Mouse (Mus musculus) forebrain, embryonic 12.5 days (tissue): ENCODE measurements around the gene Cpne4. TPM values are rescaled to one million over a fixed set of nuclear protein-coding genes. Genes with fewer than 3 reads are reported as not detected.

Experiments
- ATAC-seq: fragments of 200-750 bp; cut with Nextera tagmentation; 2 replicates; pipeline ENCODE4 v1.8.0; 2017; ENCODE audit warnings: moderate TSS enrichment; ENCODE audit not compliant: low FRiP score
- H3K27ac ChIP-seq: fragments of 300-500 bp; sonication (generic); 2 replicates; pipeline ENCODE4 v1.5.1; 2016; ENCODE audit warnings: mild to moderate bottlenecking
- H3K27me3 ChIP-seq: fragments of 300-500 bp; sonication (generic); 2 replicates; pipeline ENCODE4 v1.6.1; 2016; ENCODE audit warnings: mild to moderate bottlenecking
- H3K36me3 ChIP-seq: fragments of 300-500 bp; sonication (generic); replicated peaks from 2 replicates; pipeline ENCODE4 v1.6.1; 2016; ENCODE audit warnings: mild to moderate bottlenecking
- H3K4me1 ChIP-seq: fragments of 300-500 bp; sonication (generic); 2 replicates; pipeline ENCODE4 v1.6.1; 2016
- H3K4me2 ChIP-seq: fragments of 300-500 bp; sonication (generic); 2 replicates; pipeline ENCODE4 v1.6.1; 2016; ENCODE audit warnings: mild to moderate bottlenecking, moderate library complexity
- H3K4me3 ChIP-seq: fragments of 300-500 bp; sonication (generic); replicated peaks from 2 replicates; pipeline ENCODE4 v1.5.1; 2016; ENCODE audit warnings: mild to moderate bottlenecking
- H3K9ac ChIP-seq: fragments of 300-500 bp; sonication (generic); 2 replicates; pipeline ENCODE4 v1.6.1; 2016; ENCODE audit warnings: mild to moderate bottlenecking
- H3K9me3 ChIP-seq: fragments of 300-500 bp; sonication (generic); 2 replicates; pipeline ENCODE4 v1.6.1; 2016
- WGBS: fragments of 180-500 bp; shearing (Covaris S2); methylation state at CpG from one replicate; pipeline ENCODE4 v1.1.7; 2016; 5-methylcytosine and 5-hydroxymethylcytosine counted together
- polyA plus RNA-seq: library from polyadenylated mRNA; unstranded; fragments of >200 nt; fragmentation: Nextera tagmentation; extraction: Ambion mirVana; gene quantifications from 2 replicates; pipeline ENCODE4 v1.2.1, GENCODE M21; 2016

Gene Cpne4
- 1.1 and 1.3 TPM in 2 replicates for polyA plus RNA-seq

- Histone ChIP-seq H3K4me1 (no peaks in the 10 kb centered on the region), H3K36me3 (no peaks in the 10 kb centered on the region)
- WGBS: 89% methylated on average over 2 of the region's 2 CpGs
These were observed at the start of gene Cpne4 for GRCm38 (mm10) chr9:104546986-104547385. Gene Cpne4, plus strand, starts transcription at chr9:104547286.

GRCm38 (mm10) chr9:104515187-104515586 is 31.9 kb upstream of the Cpne4 start:
- 85% methylated on average over 6 of the region's 6 CpGs for WGBS
- Histone ChIP-seq H3K27me3 (no peaks in the 10 kb centered on the region), H3K27ac (no peak overlapping the region), H3K4me3 (no peak overlapping the region), H3K4me2 (no peak overlapping the region), H3K9ac (no peak overlapping the region), H3K4me1 (no peaks in the 10 kb centered on the region), H3K36me3 (no peaks in the 10 kb centered on the region), H3K9me3 (no peaks in the 10 kb centered on the region)
- no peak for ATAC-seq

More at GRCm38 (mm10) chr9:104546986-104547385, at the start of gene Cpne4:
- no peaks in the 10 kb centered on the region for H3K27me3 ChIP-seq
- H3K4me3 ChIP-seq: no peak within 1 kb of the TSS
- H3K9me3 ChIP-seq: no peaks in the 10 kb centered on the region
- no peak within 1 kb of the TSS for H3K4me2 ChIP-seq
- no peak within 1 kb of the TSS for H3K27ac ChIP-seq
- no peak within 1 kb of the TSS for H3K9ac ChIP-seq
- ATAC-seq: no peak

- Histone ChIP-seq H3K9ac (no peak overlapping the region), H3K9me3 (no peaks in the 10 kb centered on the region), H3K27ac (no peak overlapping the region), H3K27me3 (no peaks in the 10 kb centered on the region), H3K4me2 (no peak overlapping the region), H3K36me3 (no peaks in the 10 kb centered on the region), H3K4me3 (no peak overlapping the region), H3K4me1 (no peaks in the 10 kb centered on the region)
- no peak for ATAC-seq
- WGBS: 54% methylated on average over 6 of the region's 6 CpGs
These were observed 11.6 kb upstream of the Cpne4 start for GRCm38 (mm10) chr9:104535508-104535907.

- Histone ChIP-seq H3K27me3 (peaks cover 15% of the 10 kb centered on the region), H3K4me1 (peaks cover 10% of the 10 kb centered on the region), H3K4me2 (no peak overlapping the region), H3K36me3 (no peaks in the 10 kb centered on the region), H3K27ac (no peak overlapping the region), H3K4me3 (no peak overlapping the region), H3K9me3 (no peaks in the 10 kb centered on the region), H3K9ac (no peak overlapping the region)
- ATAC-seq: no peak
- WGBS: 60% methylated on average over 3 of the region's 3 CpGs
These were observed 18.7 kb downstream of the Cpne4 start for GRCm38 (mm10) chr9:104565815-104566214.

- 87% methylated on average over 5 of the region's 5 CpGs for WGBS
- Histone ChIP-seq H3K4me2 (no peak overlapping the region), H3K36me3 (no peaks in the 10 kb centered on the region), H3K4me1 (peaks cover 10% of the 10 kb centered on the region), H3K9ac (no peak overlapping the region), H3K27ac (no peak overlapping the region), H3K9me3 (no peaks in the 10 kb centered on the region), H3K4me3 (no peak overlapping the region), H3K27me3 (peaks cover 22% of the 10 kb centered on the region)
- ATAC-seq: no peak
These were observed 19.4 kb downstream of the Cpne4 start for GRCm38 (mm10) chr9:104566468-104566867.

GRCm38 (mm10) chr9:104567096-104567495 is 20.0 kb downstream of the Cpne4 start:
- H3K36me3 ChIP-seq: no peaks in the 10 kb centered on the region
- no peak for ATAC-seq
- 79% methylated on average over 7 of the region's 7 CpGs for WGBS

GRCm38 (mm10) chr9:104569480-104570167 is 22.5 kb downstream of the Cpne4 start:
- peaks cover 27% of the 10 kb centered on the region for H3K27me3 ChIP-seq

More at GRCm38 (mm10) chr9:104567096-104567495, 20.0 kb downstream of the Cpne4 start:
- Histone ChIP-seq H3K4me2 (no peak overlapping the region), H3K4me1 (peaks cover 10% of the 10 kb centered on the region), H3K4me3 (no peak overlapping the region), H3K27me3 (peaks cover 27% of the 10 kb centered on the region), H3K9ac (no peak overlapping the region), H3K27ac (no peak overlapping the region), H3K9me3 (no peaks in the 10 kb centered on the region)

GRCm38 (mm10) chr9:104572856-104573255 is 25.8 kb downstream of the Cpne4 start:
- H3K4me1 ChIP-seq: peaks cover 10% of the 10 kb centered on the region
- no peak overlapping the region for H3K4me2 ChIP-seq
- ATAC-seq: no peak
- H3K4me3 ChIP-seq: no peak overlapping the region
- no peak overlapping the region for H3K27ac ChIP-seq
- H3K27me3 ChIP-seq: peaks cover 27% of the 10 kb centered on the region
- H3K36me3 ChIP-seq: no peaks in the 10 kb centered on the region
- 87% methylated on average over 6 of the region's 6 CpGs for WGBS
- H3K9me3 ChIP-seq: no peaks in the 10 kb centered on the region
- no peak overlapping the region for H3K9ac ChIP-seq

More at GRCm38 (mm10) chr9:104569480-104570167, 22.5 kb downstream of the Cpne4 start:
- Histone ChIP-seq H3K27ac (no peak overlapping the region), H3K4me3 (peak overlapping the region; percentile 22), H3K9ac (peak overlapping the region; percentile 25; the same call in 1 of the 2 replicates), H3K9me3 (no peaks in the 10 kb centered on the region), H3K4me2 (peak overlapping the region; percentile 50), H3K4me1 (peaks cover 10% of the 10 kb centered on the region), H3K36me3 (no peaks in the 10 kb centered on the region)
- ATAC-seq: peak; percentile 80; the same call in 1 of the 2 replicates
- 1% methylated on average over 25 of the region's 25 CpGs for WGBS

- Histone ChIP-seq H3K27ac (no peak overlapping the region), H3K4me1 (peaks cover 9% of the 10 kb centered on the region), H3K4me2 (no peak overlapping the region), H3K27me3 (peaks cover 25% of the 10 kb centered on the region), H3K36me3 (no peaks in the 10 kb centered on the region), H3K9ac (no peak overlapping the region), H3K9me3 (no peaks in the 10 kb centered on the region), H3K4me3 (no peak overlapping the region)
- 2% methylated on average over 6 of the region's 6 CpGs for WGBS
- peak; percentile 77; the same call in 1 of the 2 replicates for ATAC-seq
These were observed 27.4 kb downstream of the Cpne4 start for GRCm38 (mm10) chr9:104574476-104574875.

- ATAC-seq: no peak
- no peaks in the 10 kb centered on the region for H3K27me3 ChIP-seq
- no peaks in the 10 kb centered on the region for H3K4me1 ChIP-seq
- H3K4me3 ChIP-seq: no peak overlapping the region
- no peak overlapping the region for H3K27ac ChIP-seq
- no peaks in the 10 kb centered on the region for H3K9me3 ChIP-seq
- no peak overlapping the region for H3K9ac ChIP-seq
- no peak overlapping the region for H3K4me2 ChIP-seq
- no peaks in the 10 kb centered on the region for H3K36me3 ChIP-seq
- WGBS: 73% methylated on average over 6 of the region's 6 CpGs
These were observed 35.0 kb downstream of the Cpne4 start for GRCm38 (mm10) chr9:104581921-104582624.

GRCm38 (mm10) chr9:104582675-104583074 is 35.6 kb downstream of the Cpne4 start:
- no peaks in the 10 kb centered on the region for H3K9me3 ChIP-seq
- WGBS: 75% methylated on average over 6 of the region's 6 CpGs
- H3K4me3 ChIP-seq: no peak overlapping the region
- H3K9ac ChIP-seq: no peak overlapping the region
- H3K4me2 ChIP-seq: no peak overlapping the region
- no peaks in the 10 kb centered on the region for H3K36me3 ChIP-seq
- H3K27me3 ChIP-seq: no peaks in the 10 kb centered on the region
- H3K4me1 ChIP-seq: no peaks in the 10 kb centered on the region
- ATAC-seq: no peak
- no peak overlapping the region for H3K27ac ChIP-seq

GRCm38 (mm10) chr9:104594550-104594949 is 47.5 kb downstream of the Cpne4 start:
- Histone ChIP-seq H3K27ac (no peak overlapping the region), H3K4me2 (no peak overlapping the region), H3K27me3 (no peaks in the 10 kb centered on the region), H3K4me3 (no peak overlapping the region), H3K36me3 (no peaks in the 10 kb centered on the region), H3K9ac (no peak overlapping the region), H3K9me3 (no peaks in the 10 kb centered on the region), H3K4me1 (peaks cover 4% of the 10 kb centered on the region)
- 51% methylated on average over 5 of the region's 5 CpGs for WGBS
- no peak for ATAC-seq
